Mouse (Mus musculus) c-Kit-positive CD71-positive TER-119-negative erythroid progenitor cells, embryonic 14.5 days (primary cell): Measurements from ENCODE around the gene Obox1.
"Not testable (repeated sequence)": the region's sequence is repeated elsewhere in the genome, so short reads cannot be mapped to it uniquely, and the experiment has no call there.

Experiments
- DNase-seq: peaks from one replicate; pipeline ENCODE4 v3.0.0-alpha.2; 2013; ENCODE audit warnings: low read depth

The Obox1 gene

GRCm38 (mm10) chr7:15388421-15388998 is at the start of gene Obox1, which contains the start of gene Obox2:
Gene Obox1 (plus strand): TSS chr7:15388948.
Gene Obox2 (plus strand): TSS chr7:15388721.
- DNase-seq = not testable (repeated sequence)

DNA sequence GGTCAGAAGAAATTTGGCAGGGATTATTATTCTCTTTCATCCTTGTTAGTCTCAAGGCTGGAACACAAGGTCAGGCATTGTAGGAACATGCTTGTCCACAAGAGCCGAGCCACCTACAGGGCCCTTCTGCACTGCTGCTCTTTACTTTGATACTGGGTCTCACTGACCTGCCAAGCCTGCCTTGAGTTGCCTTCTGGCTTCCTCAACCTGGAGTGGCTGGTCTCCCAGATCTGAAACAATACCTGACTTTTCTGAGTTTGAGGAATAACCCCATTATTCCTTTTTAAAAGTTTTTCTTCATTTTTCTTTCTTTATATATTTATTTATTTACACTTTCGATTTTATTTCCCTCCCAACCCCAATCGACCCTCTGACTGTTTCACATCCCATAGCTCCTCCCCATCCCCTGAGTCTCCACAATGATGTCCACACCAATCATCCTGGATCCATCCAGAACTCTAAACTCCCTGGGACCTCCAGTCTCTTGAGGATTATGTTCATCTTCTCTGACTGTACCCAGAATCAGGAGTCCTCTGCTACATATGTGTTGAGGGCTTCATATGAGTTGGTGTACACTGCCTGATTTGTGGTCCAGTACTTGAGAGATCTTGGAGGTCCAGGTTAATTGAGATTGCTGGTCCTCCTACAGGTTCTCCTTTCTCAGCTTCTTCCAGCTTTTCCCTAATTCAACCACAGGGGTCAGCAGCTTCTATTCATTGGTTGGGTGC is 10.6 kb downstream of the Obox1 start:
- DNase-seq = not testable (repeated sequence)

GRCm38 (mm10) chr7:15406816-15407215 is 18.1 kb downstream of the Obox1 start:
- DNase-seq = not testable (repeated sequence)

DNA sequence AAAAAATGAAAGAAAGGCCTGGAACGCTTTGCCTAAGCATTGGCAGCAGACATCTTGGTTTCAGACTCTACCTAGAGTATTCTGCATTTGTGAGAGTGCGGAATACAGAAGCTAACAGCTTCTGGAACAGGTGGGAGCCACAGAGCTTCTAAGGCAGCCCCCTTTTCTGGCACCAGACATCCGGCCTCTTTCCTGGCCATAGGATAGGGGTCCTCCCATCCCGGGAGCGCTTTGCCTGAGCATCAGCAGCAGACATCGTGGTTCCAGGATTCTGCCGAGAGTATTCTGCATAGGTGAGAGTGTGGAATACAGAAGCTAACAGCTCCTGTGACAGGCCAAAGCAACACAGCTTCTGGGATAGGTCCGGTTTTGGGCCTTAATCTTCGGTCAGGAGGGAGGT is 29.3 kb downstream of the Obox1 start:
- not testable (repeated sequence) for DNase-seq

- not testable (repeated sequence) for DNase-seq
These were observed 36.8 kb downstream of the Obox1 start for GRCm38 (mm10) chr7:15425537-15425936.

DNA sequence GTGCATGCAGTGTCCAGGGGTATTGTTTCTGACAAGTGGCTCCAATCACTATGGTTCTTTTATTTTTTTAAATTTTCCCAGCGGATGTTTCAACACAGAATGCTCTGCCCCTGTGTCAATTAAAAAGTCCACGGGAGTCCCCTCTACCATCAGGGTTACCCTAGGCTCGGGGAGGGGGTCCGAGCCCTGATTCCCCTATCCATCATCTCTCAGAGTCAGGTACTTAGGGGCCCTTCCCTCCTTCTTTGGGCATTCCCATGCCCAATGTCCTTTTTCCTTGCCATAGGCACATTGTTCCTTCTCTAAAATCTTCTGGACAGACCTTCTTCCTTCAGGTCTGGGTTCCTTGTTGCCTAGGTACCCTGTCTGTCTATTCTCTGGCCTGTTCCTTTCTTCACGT is 120.7 kb downstream of the Obox1 start:
- DNase-seq = not testable (repeated sequence)
